Mouse (Mus musculus) MEL (cell line): ENCODE data around the gene Washc1. TPM values are rescaled to one million over a fixed set of nuclear protein-coding genes. Genes with fewer than 3 reads are reported as not detected.
A peak's percentile ranks its signal among the peaks of the same experiment; 100 is the strongest.
"Not testable (repeated sequence)": the region's sequence is repeated elsewhere in the genome, so short reads cannot be mapped to it uniquely, and the experiment has no call there.

Experiments
- DNase-seq: peaks from one replicate; pipeline ENCODE4 v3.0.0; 2011; ENCODE audit warnings: low read depth, low spot score
- H3K27ac ChIP-seq: 2 replicates; pipeline ENCODE4 v1.5.1; 2012; ENCODE audit warnings: low read depth, mild to moderate bottlenecking, control low read depth, low read length, moderate library complexity; ENCODE audit not compliant: control insufficient read depth
- H3K27me3 ChIP-seq, 2 experiments: fragments of 150-350 bp in 1 of 2; sonication (generic) in 1 of 2; 2 replicates each; pipeline ENCODE4 v1.6.1; 2012; ENCODE audit warnings: low read length in 2 of 2, mild to moderate bottlenecking in 2 of 2, improper control_type of control experiment in 1 of 2, moderate library complexity in 1 of 2; ENCODE audit not compliant: insufficient read depth in 2 of 2, control insufficient read depth in 1 of 2
- H3K36me3 ChIP-seq, 2 experiments: 2 replicates each; pipeline ENCODE4 v1.6.1; 2012 to 2014; ENCODE audit warnings: low read length in 2 of 2, improper control_type of control experiment in 1 of 2, inconsistent platforms in 1 of 2, mild to moderate bottlenecking in 1 of 2; ENCODE audit not compliant: insufficient read depth in 2 of 2, control insufficient read depth in 1 of 2
- H3K4me1 ChIP-seq, 2 experiments: fragments of 150-350 bp in 1 of 2; sonication (generic) in 1 of 2; 2 replicates each; pipeline ENCODE4 v1.6.1; 2012; ENCODE audit warnings: low read length in 2 of 2, improper control_type of control experiment in 1 of 2, mild to moderate bottlenecking in 1 of 2; ENCODE audit not compliant: insufficient read depth in 2 of 2, control insufficient read depth in 1 of 2
- H3K4me3 ChIP-seq, 2 experiments: fragments of 150-350 bp in 1 of 2; sonication (generic) in 1 of 2; 2 replicates each; pipeline ENCODE4 v1.5.1; 2012; ENCODE audit warnings: low read depth in 2 of 2, low read length in 2 of 2, mild to moderate bottlenecking in 2 of 2, moderate library complexity in 2 of 2, control low read depth in 1 of 2, improper control_type of control experiment in 1 of 2; ENCODE audit not compliant: control insufficient read depth in 1 of 2, insufficient read depth in 1 of 2
- H3K79me2 ChIP-seq: 2 replicates; pipeline ENCODE4 v1.6.1; 2012; ENCODE audit warnings: mild to moderate bottlenecking, low read length, moderate library complexity; ENCODE audit not compliant: control insufficient read depth, poor library complexity, insufficient read depth
- H3K9ac ChIP-seq: 2 replicates; pipeline ENCODE4 v1.6.1; 2012; ENCODE audit warnings: low read depth, mild to moderate bottlenecking, control low read depth, low read length, moderate library complexity; ENCODE audit not compliant: control insufficient read depth, poor library complexity, severe bottlenecking
- H3K9me3 ChIP-seq: fragments of 150-350 bp; sonication (generic); replicated peaks from 2 replicates; pipeline ENCODE4 v1.6.1; 2012; ENCODE audit warnings: mild to moderate bottlenecking, low read length, improper control_type of control experiment, moderate library complexity; ENCODE audit not compliant: insufficient read depth
- CTCF ChIP-seq, 3 experiments: IDR thresholded peaks in 2 of 3; conservative IDR thresholded peaks in 1 of 3; 2 replicates each; pipeline ENCODE4 v1.5.1; 2011 to 2012; ENCODE audit warnings: low read length in 3 of 3, low read depth in 2 of 3, mild to moderate bottlenecking in 2 of 3, improper control_type of control experiment in 1 of 3, inconsistent platforms in 1 of 3, mixed read lengths in 1 of 3, moderate library complexity in 1 of 3; ENCODE audit not compliant: control insufficient read depth in 1 of 3, insufficient read depth in 1 of 3, poor library complexity in 1 of 3, severe bottlenecking in 1 of 3
- E2F4 ChIP-seq: IDR thresholded peaks from 2 replicates; pipeline ENCODE4 v1.6.1; 2011; ENCODE audit warnings: low read depth, low read length, improper control_type of control experiment, borderline replicate concordance
- POLR2AphosphoS5 ChIP-seq: IDR thresholded peaks from 2 replicates; pipeline ENCODE4 v1.6.1; 2012; ENCODE audit warnings: low read depth, borderline replicate concordance, mild to moderate bottlenecking, inconsistent platforms, low read length, moderate library complexity, mixed read lengths
- RAD21 ChIP-seq: IDR thresholded peaks from 2 replicates; pipeline ENCODE4 v1.6.1; 2011; ENCODE audit warnings: mild to moderate bottlenecking, low read depth, low read length, improper control_type of control experiment
- USF2 ChIP-seq, 2 experiments: IDR thresholded peaks; 2 replicates each; pipeline ENCODE4 v1.6.1; 2011 to 2012; ENCODE audit warnings: improper control_type of control experiment in 2 of 2, low read length in 2 of 2, borderline replicate concordance in 1 of 2, inconsistent platforms in 1 of 2, low read depth in 1 of 2, mild to moderate bottlenecking in 1 of 2; ENCODE audit not compliant: insufficient read depth in 1 of 2
- ZC3H11A ChIP-seq: IDR thresholded peaks from 2 replicates; pipeline ENCODE4 v1.6.1; 2012; ENCODE audit warnings: low read depth, mild to moderate bottlenecking, inconsistent platforms, low read length, improper control_type of control experiment
- ZNF384 ChIP-seq: IDR thresholded peaks from 2 replicates; pipeline ENCODE4 v1.6.1; 2012; ENCODE audit warnings: low read depth, mild to moderate bottlenecking, inconsistent platforms, low read length, improper control_type of control experiment
- polyA plus RNA-seq, 2 experiments: library from polyadenylated mRNA; stranded (reverse) in 1 of 2; unstranded in 1 of 2; fragments of >175 nt in 1 of 2; fragments of >200 nt in 1 of 2; gene quantifications; 2 replicates each; pipeline versions ENCODE4 v1.2.1 to v1.2.4; 2012; ENCODE audit warnings: low replicate concordance in 2 of 2, low read depth in 1 of 2; ENCODE audit not compliant: insufficient read length in 2 of 2, insufficient read depth in 1 of 2, missing spikeins in 1 of 2
- total RNA-seq: library from RNA; depleted of rRNA; stranded (reverse); fragments of 300-350 nt; gene quantifications from 2 replicates; pipeline ENCODE4 v1.2.3, GENCODE M21; 2012

Washc1 gene
- total and polyA plus RNA-seq, 3 experiments = 37.0 to 58.6 TPM; not detected in 1

- H3K9ac ChIP-seq, H3K9me3 ChIP-seq, H3K36me3 ChIP-seq, H3K4me1 ChIP-seq, H3K4me3 ChIP-seq, H3K79me2 ChIP-seq, H3K27ac ChIP-seq, DNase-seq, H3K27me3 ChIP-seq: not testable (repeated sequence)
These were observed 41.6 kb downstream of the Washc1 start for GRCm38 (mm10) chr17:66152706-66153662.

GRCm38 (mm10) chr17:66153735-66154423 is 42.5 kb downstream of the Washc1 start:
- not testable (repeated sequence) for H3K9me3 ChIP-seq, H3K4me3 ChIP-seq, DNase-seq, H3K9ac ChIP-seq, H3K27ac ChIP-seq, H3K36me3 ChIP-seq, H3K4me1 ChIP-seq, H3K27me3 ChIP-seq, H3K79me2 ChIP-seq

- no peak overlapping the region for H3K27ac ChIP-seq
- no peaks in the 10 kb centered on the region; a peak in 1 of 4 replicates for H3K36me3 ChIP-seq
- H3K4me1 ChIP-seq = no peaks in the 10 kb centered on the region
- no peak overlapping the region for H3K4me3 ChIP-seq
- TF ChIP-seq ZC3H11A (no peak), ZNF384 (no peak), RAD21 (no peak), POLR2AphosphoS5 (no peak), USF2 (IDR thresholded peaks at IDR 0.05; ENCODE audit: borderline replicate concordance in 1 of 2, insufficient read depth in 1 of 2, low read depth in 1 of 2, low read length in 2 of 2) (no peak), CTCF (IDR thresholded peaks at IDR 0.05 in 2 of 3, conservative IDR thresholded peaks at IDR 0.05 in 1 of 3; ENCODE audit: control insufficient read depth in 1 of 3, insufficient read depth in 1 of 3, low read depth in 2 of 3, low read length in 3 of 3, poor library complexity in 1 of 3, severe bottlenecking in 1 of 3) (peak in 2 of 3 experiments; percentile 22 to 23; a peak in 2 of 6 replicates), E2F4 (no peak)
- no peaks in the 10 kb centered on the region for H3K27me3 ChIP-seq
- peak; percentile 23 for DNase-seq
- no peaks in the 10 kb centered on the region for H3K9me3 ChIP-seq
- H3K9ac ChIP-seq = no peak overlapping the region
- H3K79me2 ChIP-seq = no peaks in the 10 kb centered on the region
These were observed 43.5 kb downstream of the Washc1 start for GRCm38 (mm10) chr17:66154876-66155275.
